Mouse (Mus musculus) CH12.LX (cell line): Measurements from ENCODE around the gene Kank1. TPM values are rescaled to one million over a fixed set of nuclear protein-coding genes. Genes with fewer than 3 reads are reported as not detected.

Experiments used
- DNase-seq: peaks from one replicate; pipeline ENCODE4 v3.0.0-alpha.2; 2013; ENCODE audit errors: extremely low read depth
- H3K27ac ChIP-seq: 2 replicates; pipeline ENCODE4 v1.5.1; 2012; ENCODE audit warnings: low read depth, mild to moderate bottlenecking, control low read depth, moderate library complexity; ENCODE audit not compliant: insufficient read depth
- H3K27me3 ChIP-seq: replicated peaks from 2 replicates; pipeline ENCODE3; 2012; ENCODE audit warnings: inconsistent platforms
- H3K36me3 ChIP-seq, 2 experiments: replicated peaks in 1 of 2; 2 replicates each; pipeline versions ENCODE3 to v1.6.1; 2012; ENCODE audit warnings: inconsistent platforms in 1 of 2, low read length in 1 of 2, mild to moderate bottlenecking in 1 of 2, mixed read lengths in 1 of 2, moderate library complexity in 1 of 2; ENCODE audit not compliant: control insufficient read depth in 1 of 2, insufficient read depth in 1 of 2
- H3K4me1 ChIP-seq, 2 experiments: 2 replicates each; pipeline ENCODE4 v1.6.1; 2012; ENCODE audit warnings: inconsistent platforms in 1 of 2, moderate library complexity in 1 of 2; ENCODE audit not compliant: insufficient read depth in 2 of 2, control insufficient read depth in 1 of 2
- H3K4me2 ChIP-seq: 2 replicates; pipeline ENCODE4 v1.6.1; 2012; ENCODE audit warnings: low read depth, mild to moderate bottlenecking, control low read depth; ENCODE audit not compliant: poor library complexity, insufficient read depth, severe bottlenecking
- H3K4me3 ChIP-seq, 3 experiments: fragments of 150-350 bp in 1 of 3; sonication (generic) in 1 of 3; replicated peaks in 1 of 3; 2 replicates each; pipeline versions ENCODE3 to v1.5.1; 2011 to 2012; ENCODE audit warnings: low read depth in 2 of 3, low read length in 2 of 3, mild to moderate bottlenecking in 2 of 3, moderate library complexity in 2 of 3, control low read depth in 1 of 3, improper control_type of control experiment in 1 of 3, inconsistent platforms in 1 of 3, mixed read lengths in 1 of 3; ENCODE audit not compliant: poor library complexity in 1 of 3
- H3K79me2 ChIP-seq: replicated peaks from 2 replicates; pipeline ENCODE4 v1.6.1; 2012; ENCODE audit warnings: mild to moderate bottlenecking, moderate library complexity; ENCODE audit not compliant: control insufficient read depth, poor library complexity, insufficient read depth, severe bottlenecking; ENCODE audit errors: extremely low read depth
- H3K9ac ChIP-seq: 2 replicates; pipeline ENCODE4 v1.6.1; 2012; ENCODE audit warnings: low read depth, mild to moderate bottlenecking, control low read depth, moderate library complexity; ENCODE audit not compliant: insufficient read depth
- H3K9me3 ChIP-seq: replicated peaks from 2 replicates; pipeline ENCODE3; 2012; ENCODE audit warnings: low read length, inconsistent platforms, mixed read lengths
- E2F4 ChIP-seq: IDR thresholded peaks from 2 replicates; pipeline ENCODE4 v1.6.1; 2011; ENCODE audit warnings: low read depth, low read length, improper control_type of control experiment; ENCODE audit not compliant: insufficient replicate concordance
- GABPA ChIP-seq: IDR thresholded peaks from 2 replicates; pipeline ENCODE4 v1.6.1; 2012; ENCODE audit warnings: low read depth, low read length, improper control_type of control experiment, inconsistent platforms; ENCODE audit not compliant: insufficient replicate concordance
- IRF4 ChIP-seq: IDR thresholded peaks from 2 replicates; pipeline ENCODE4 v1.6.1; 2014; ENCODE audit warnings: low read depth, mild to moderate bottlenecking, inconsistent platforms, low read length, improper control_type of control experiment
- JUN ChIP-seq: IDR thresholded peaks from 2 replicates; pipeline ENCODE4 v1.6.1; 2011; ENCODE audit warnings: low read depth, mild to moderate bottlenecking, low read length, improper control_type of control experiment, moderate library complexity; ENCODE audit not compliant: insufficient read depth
- KAT2A ChIP-seq: IDR thresholded peaks from 2 replicates; pipeline ENCODE4 v1.6.1; 2012; ENCODE audit warnings: low read length, improper control_type of control experiment, inconsistent platforms; ENCODE audit not compliant: insufficient replicate concordance
- MAFK ChIP-seq: IDR thresholded peaks from 2 replicates; pipeline ENCODE4 v1.6.1; 2011; ENCODE audit warnings: low read length, improper control_type of control experiment; ENCODE audit not compliant: insufficient replicate concordance
- MAZ ChIP-seq: IDR thresholded peaks from 2 replicates; pipeline ENCODE4 v1.6.1; 2012; ENCODE audit warnings: low read depth, mild to moderate bottlenecking, inconsistent platforms, low read length, improper control_type of control experiment, moderate library complexity
- MEF2A ChIP-seq: IDR thresholded peaks from 2 replicates; pipeline ENCODE4 v1.6.1; 2014; ENCODE audit warnings: low read depth, mild to moderate bottlenecking, inconsistent platforms, low read length, improper control_type of control experiment, borderline replicate concordance
- MXI1 ChIP-seq: IDR thresholded peaks from 2 replicates; pipeline ENCODE4 v1.6.1; 2011; ENCODE audit warnings: mild to moderate bottlenecking, low read depth, low read length, improper control_type of control experiment
- PAX5 ChIP-seq: IDR thresholded peaks from 2 replicates; pipeline ENCODE4 v1.6.1; 2012; ENCODE audit warnings: low read length, inconsistent platforms, mixed read lengths
- RAD21 ChIP-seq: IDR thresholded peaks from 2 replicates; pipeline ENCODE4 v1.6.1; 2011; ENCODE audit warnings: low read depth, mild to moderate bottlenecking, low read length, improper control_type of control experiment, moderate library complexity
- RCOR1 ChIP-seq: conservative IDR thresholded peaks from 2 replicates; pipeline ENCODE4 v1.6.1; 2012; ENCODE audit warnings: low read depth, mild to moderate bottlenecking, inconsistent platforms, low read length, improper control_type of control experiment
- SMC3 ChIP-seq: IDR thresholded peaks from 2 replicates; pipeline ENCODE4 v1.6.1; 2011; ENCODE audit warnings: low read depth, low read length, improper control_type of control experiment
- TBP ChIP-seq: conservative IDR thresholded peaks from 2 replicates; pipeline ENCODE4 v1.6.1; 2011; ENCODE audit warnings: low read depth, low read length, improper control_type of control experiment
- USF1 ChIP-seq: IDR thresholded peaks from 2 replicates; pipeline ENCODE4 v1.6.1; 2014; ENCODE audit warnings: low read depth, mild to moderate bottlenecking, inconsistent platforms, low read length, improper control_type of control experiment
- ZC3H11A ChIP-seq: IDR thresholded peaks from 2 replicates; pipeline ENCODE4 v1.6.1; 2012; ENCODE audit warnings: low read depth, mild to moderate bottlenecking, inconsistent platforms, low read length, improper control_type of control experiment
- ZNF384 ChIP-seq: IDR thresholded peaks from 2 replicates; pipeline ENCODE4 v1.6.1; 2012; ENCODE audit warnings: low read depth, low read length, improper control_type of control experiment, inconsistent platforms
- dilution Hi-C: fragments of 300-500 bp; cut with MboI; formaldehyde crosslinking; loops from 2 replicates; pipeline ENCODE4 v1.14.3; 2020; ENCODE audit warnings: low sequenced_read_pairs; ENCODE audit not compliant: extremely low pct_unique_long_range_greater_than_20kb, extremely low pct_ligation_motif_present
- in situ Hi-C: fragments of 300-500 bp; cut with MboI; formaldehyde crosslinking; loops from 3 replicates; pipeline ENCODE4 v1.14.3; 2019; ENCODE audit warnings: low sequenced_read_pairs, low pct_ligation_motif_present, low pct_unique_long_range_greater_than_20kb, mixed read lengths
- polyA plus RNA-seq: library from polyadenylated mRNA; unstranded; fragments of >175 nt; gene quantifications from 2 replicates; pipeline ENCODE4 v1.2.1, GENCODE M21; 2012; ENCODE audit warnings: low read depth; ENCODE audit not compliant: insufficient read length
- total RNA-seq, 2 experiments: library from RNA; depleted of rRNA; stranded (reverse); fragments of 300-350 nt in 1 of 2; fragments of >200 nt in 1 of 2; gene quantifications; 2 replicates each; pipeline ENCODE4 v1.2.3; 2012 to 2014

Gene Kank1
- total and polyA plus RNA-seq, 3 experiments: 0.10 to 0.13 (median 0.12) TPM

DNA sequence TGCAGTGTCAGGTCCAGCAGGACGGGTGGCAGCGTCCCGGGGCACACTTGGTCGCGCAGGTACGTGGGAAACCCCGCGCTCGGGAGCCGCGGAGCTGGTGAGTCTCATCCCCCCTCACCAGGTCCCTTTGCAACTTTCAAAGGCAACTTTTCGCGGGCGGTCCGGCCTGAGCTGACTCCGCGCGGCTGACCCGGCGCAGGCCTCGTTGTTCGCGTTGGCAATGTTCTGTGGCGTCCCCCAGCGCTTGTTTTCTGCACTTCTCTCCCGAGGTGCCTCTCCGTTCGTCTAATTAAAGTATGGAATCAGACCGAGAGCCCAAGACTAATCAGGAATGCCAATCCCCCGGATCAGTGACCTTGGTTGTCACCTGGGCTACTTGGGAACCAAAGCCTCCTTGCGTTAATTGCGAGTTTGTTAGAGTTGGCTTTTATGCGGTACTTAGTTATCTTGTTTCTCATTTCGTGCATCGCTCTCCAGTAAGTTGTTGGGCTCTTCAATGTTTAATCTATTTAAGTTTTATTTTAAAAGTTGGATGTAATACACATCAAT is 791 bp downstream of the Kank1 start:
- no peak for DNase-seq
- H3K9me3 ChIP-seq: no peaks in the 10 kb centered on the region
- dilution Hi-C loops (no loop called here), in situ Hi-C loops (no loop called here)
- H3K36me3 ChIP-seq: no peaks in the 10 kb centered on the region
- no peak overlapping the region for H3K4me3 ChIP-seq
- H3K79me2 ChIP-seq: no peaks in the 10 kb centered on the region
- TF ChIP-seq E2F4: no peak
- TF ChIP-seq RAD21: no peak
- TF ChIP-seq ZNF384: no peak
- no peak for TF ChIP-seq MAFK
- no peak for TF ChIP-seq MXI1
- TF ChIP-seq RCOR1: no peak
- TF ChIP-seq JUN: no peak
- TF ChIP-seq TBP: no peak
- TF ChIP-seq MEF2A: no peak
- TF ChIP-seq MAZ: no peak
- no peak for TF ChIP-seq GABPA
- no peak overlapping the region for H3K27ac ChIP-seq
- no peak overlapping the region for H3K9ac ChIP-seq
- H3K27me3 ChIP-seq: no peaks in the 10 kb centered on the region
- H3K4me2 ChIP-seq: no peak overlapping the region
- no peaks in the 10 kb centered on the region for H3K4me1 ChIP-seq

DNA sequence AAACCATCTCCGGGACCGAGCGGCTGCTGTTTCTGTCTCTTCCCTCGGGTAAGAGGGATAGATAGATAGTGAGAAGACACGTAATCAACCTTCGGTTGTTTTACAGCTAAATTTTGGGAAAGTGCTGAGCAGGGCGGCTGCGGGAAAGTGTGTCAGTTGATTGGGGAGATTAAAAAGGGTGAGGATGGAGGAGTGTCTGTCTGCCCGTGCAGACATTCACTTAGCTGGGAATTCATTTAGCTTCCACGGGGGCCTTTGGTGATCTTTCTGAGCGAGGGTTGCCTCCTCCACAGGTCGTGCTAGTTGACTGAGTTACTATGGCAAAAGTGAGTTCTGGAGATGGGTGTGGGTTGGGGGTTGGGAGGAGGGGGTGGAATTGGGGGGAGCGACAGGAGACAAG is 1.3 kb downstream of the Kank1 start:
- no peak overlapping the region for H3K9ac ChIP-seq
- H3K4me2 ChIP-seq: no peak overlapping the region
- DNase-seq: no peak
- no peak for TF ChIP-seq SMC3
- no peak for TF ChIP-seq MAFK
- no peak for TF ChIP-seq PAX5
- TF ChIP-seq ZC3H11A: no peak
- no peak for TF ChIP-seq KAT2A
- no peak for TF ChIP-seq IRF4
- no peak for TF ChIP-seq USF1
- no peaks in the 10 kb centered on the region for H3K79me2 ChIP-seq
- H3K27me3 ChIP-seq: no peaks in the 10 kb centered on the region
- H3K4me1 ChIP-seq: no peaks in the 10 kb centered on the region
- dilution Hi-C loops (no loop called here), in situ Hi-C loops (no loop called here)
- no peak overlapping the region for H3K27ac ChIP-seq
- H3K36me3 ChIP-seq: no peaks in the 10 kb centered on the region
- H3K4me3 ChIP-seq: no peak overlapping the region
- no peaks in the 10 kb centered on the region for H3K9me3 ChIP-seq
